In genomic region chr4:150578021-150578420, GRCm38 (mm10) we compare ENCODE assay signal across 13 mouse cellular contexts.
"Had no signal": no experiment of that assay in that cellular context is flagged by ENCODE, and none has a peak within 500 bp of the region (broad histone marks: within the 10 kb centered on the region; RNA-seq: fewer than 3 reads in every experiment).

No protein-coding gene starts in this region.

- H3K4me3 ChIP-seq: limb, embryonic 13.5 days; liver, embryonic 15.5 days; midbrain, embryonic 10.5 days had no signal

- H3K9me3 ChIP-seq: limb, embryonic 13.5 days; liver, embryonic 15.5 days; midbrain, embryonic 10.5 days had no signal

- DNase-seq: kidney, adult 8-10 months; left cerebral cortex, postnatal 4 days; lung, adult 2 months; lung, postnatal 4 days; midbrain, embryonic 14.5 days; right cerebral cortex, postnatal 14 days; thymus, postnatal 36 days had no signal

- H3K9ac ChIP-seq: limb, embryonic 13.5 days; liver, embryonic 15.5 days had no signal

- ATAC-seq: inflammation-experienced regulatory T-cells, adult 6 months; intestine, postnatal 0 days; lung, postnatal 0 days had no signal

- H3K4me2 ChIP-seq: limb, embryonic 13.5 days; liver, embryonic 15.5 days had no signal

- H3K27me3 ChIP-seq: limb, embryonic 13.5 days; liver, embryonic 15.5 days had no signal

- H3K27ac ChIP-seq: limb, embryonic 13.5 days; liver, embryonic 15.5 days; midbrain, embryonic 10.5 days had no signal
